Mouse (Mus musculus) left cerebral cortex, postnatal 14 days (tissue): ENCODE data around the gene Mrpl50. TPM values are rescaled to one million over a fixed set of nuclear protein-coding genes. Genes with fewer than 3 reads are reported as not detected.
"Not testable (repeated sequence)": the region's sequence is repeated elsewhere in the genome, so short reads cannot be mapped to it uniquely, and the experiment has no call there.

Experiments used
- DNase-seq, 2 experiments: peaks; one replicate each; pipeline ENCODE4 v3.0.0; 2021 to 2022; ENCODE audit warnings: low spot score in 2 of 2, mixed read lengths in 1 of 2
- intact Hi-C: fragments of 180-260 bp; cut with DNase I; formaldehyde crosslinking; loops from one replicate; pipeline ENCODE4 v1.15.1; 2025
- total RNA-seq, 2 experiments: library from RNA; stranded (reverse); gene quantifications; 2 replicates each; pipeline ENCODE4 v1.2.3; 2021

Gene Mrpl50
- total RNA-seq, 2 experiments from 2014 or later, result 28.3 to 31.0 TPM

DNA sequence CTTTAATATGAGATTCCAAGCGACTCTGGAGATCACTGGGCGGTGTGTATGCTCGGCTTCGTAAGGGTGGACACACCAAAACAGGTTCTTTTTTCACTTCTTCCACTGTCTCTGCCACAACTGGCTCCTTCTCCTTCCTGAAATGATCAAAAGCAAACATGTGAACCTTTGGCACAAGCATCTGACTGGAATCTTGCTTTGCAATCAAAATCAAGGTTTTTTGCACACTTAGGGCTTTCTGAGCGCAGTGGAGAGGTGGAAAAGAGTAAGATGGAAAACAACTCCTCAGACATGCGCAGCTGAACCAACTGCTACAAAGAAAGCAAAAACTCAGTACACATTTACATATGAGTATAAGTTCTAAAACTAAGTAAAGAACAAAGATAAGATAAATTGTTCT lies 6.5 kb downstream of the Mrpl50 start:
- DNase-seq, result no peak
- intact Hi-C loops, result no loop called here

DNA sequence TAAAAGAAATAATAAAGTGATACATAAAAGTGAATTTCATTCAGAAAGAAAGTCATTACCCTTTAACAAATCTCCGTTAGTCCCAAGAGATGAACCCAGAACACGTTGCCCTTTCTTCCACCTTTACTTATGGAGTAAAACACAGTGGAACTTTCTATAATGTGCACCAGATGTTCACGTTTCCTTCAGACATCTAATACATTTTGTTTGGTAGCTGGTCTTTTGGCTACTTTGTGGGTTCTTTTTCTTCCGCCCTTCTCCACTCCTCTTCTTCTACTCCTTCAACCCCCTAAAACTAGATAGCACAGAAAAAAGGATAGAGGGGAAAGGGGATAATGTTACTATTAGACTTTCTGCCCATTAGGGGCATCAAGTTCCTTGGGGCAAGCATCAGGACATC lies 8.3 kb downstream of the Mrpl50 start:
- DNase-seq, result no peak
- intact Hi-C loops, result no loop called here

DNA sequence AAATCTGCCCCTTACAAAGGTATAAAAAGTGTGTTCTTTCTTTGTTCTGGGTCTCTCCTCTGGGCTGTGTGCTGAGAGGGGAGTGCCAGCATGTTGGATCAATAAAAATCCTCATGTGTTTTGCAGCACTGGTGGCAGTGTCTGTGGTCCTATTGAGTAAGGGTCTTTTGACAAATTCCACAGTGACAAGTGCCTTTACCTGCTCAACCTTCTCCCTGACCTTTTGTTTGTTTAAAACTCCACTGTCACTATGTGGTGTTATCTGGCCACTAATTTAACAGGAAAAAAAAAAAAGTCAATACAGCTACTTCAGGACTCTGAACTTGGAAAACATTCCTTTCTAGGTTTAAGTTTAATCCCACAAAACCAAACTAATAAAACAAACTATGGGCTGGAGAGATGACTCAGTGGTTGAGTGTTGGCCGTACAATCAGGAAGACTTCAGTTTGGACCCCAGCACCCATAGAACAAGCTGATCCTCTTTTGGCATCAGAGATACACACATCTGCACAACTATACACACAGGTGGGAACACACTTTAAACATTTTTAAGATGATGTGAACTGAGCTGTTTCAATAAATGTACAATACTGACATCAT lies 10.6 kb downstream of the Mrpl50 start:
- intact Hi-C loops, DNase-seq: not testable (repeated sequence)

DNA sequence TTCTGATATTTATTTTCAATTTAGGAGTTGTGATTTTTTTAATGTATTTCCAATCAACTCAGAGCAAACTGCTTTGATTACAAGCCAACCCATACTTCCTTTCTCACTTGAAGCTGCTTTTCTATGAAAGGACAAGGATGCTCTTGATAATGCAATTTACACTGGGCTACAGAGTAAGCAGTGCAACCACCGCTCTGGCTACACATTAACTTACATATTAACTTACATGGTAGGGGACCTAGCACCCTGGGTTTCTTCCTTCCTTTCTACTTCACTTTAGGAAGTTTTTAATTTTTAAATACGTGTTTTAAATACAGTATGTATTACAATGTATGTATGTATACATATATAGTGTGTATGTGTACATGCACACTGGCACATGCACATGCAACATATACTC lies 11.7 kb downstream of the Mrpl50 start:
- intact Hi-C loops, result no loop called here
- DNase-seq, result no peak

DNA sequence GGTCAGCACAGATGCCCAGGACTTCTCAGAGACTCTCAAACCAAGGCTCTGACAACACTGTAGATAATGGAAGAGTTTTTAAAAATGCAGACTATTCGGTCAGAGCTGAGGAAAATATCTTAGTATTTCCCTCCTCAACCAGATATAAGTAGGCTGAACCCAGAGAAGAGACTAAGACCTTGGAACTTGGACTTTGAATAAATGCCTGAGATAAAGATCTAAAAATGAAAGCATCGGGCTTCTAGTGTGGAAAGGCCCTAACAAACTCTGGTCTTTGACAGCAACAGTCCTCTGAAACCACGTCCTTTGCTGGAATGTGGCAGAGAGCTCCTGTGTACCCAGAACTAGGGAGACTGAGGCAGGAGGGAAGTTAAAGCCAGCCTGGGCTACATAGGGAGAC lies 14.5 kb downstream of the Mrpl50 start, which contains the start of gene Baat:
Gene Baat, minus strand, starts transcription at position 172 of the 400 bp plus-strand sequence.
- intact Hi-C loops, result no loop called here
- DNase-seq, result no peak

DNA sequence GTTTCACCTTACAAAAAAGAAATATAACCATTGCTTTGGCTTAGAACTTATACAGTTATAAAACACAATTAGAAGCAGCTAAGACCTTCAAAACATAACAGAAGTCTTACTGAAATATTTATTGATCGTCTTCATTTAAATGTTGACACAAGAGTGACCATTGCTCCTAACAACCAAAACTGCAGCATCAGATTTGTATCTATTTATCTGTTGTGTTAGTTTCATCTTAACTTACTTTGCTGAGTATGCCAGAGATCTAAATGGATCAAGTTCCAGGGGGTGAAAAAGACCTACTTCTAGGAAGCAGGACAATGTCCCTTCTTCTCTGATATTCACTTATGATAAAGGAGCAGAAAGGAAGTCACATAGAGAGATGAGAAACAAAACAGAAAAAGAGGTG lies 17.3 kb downstream of the Mrpl50 start:
- DNase-seq, result no peak
- intact Hi-C loops, result no loop called here

DNA sequence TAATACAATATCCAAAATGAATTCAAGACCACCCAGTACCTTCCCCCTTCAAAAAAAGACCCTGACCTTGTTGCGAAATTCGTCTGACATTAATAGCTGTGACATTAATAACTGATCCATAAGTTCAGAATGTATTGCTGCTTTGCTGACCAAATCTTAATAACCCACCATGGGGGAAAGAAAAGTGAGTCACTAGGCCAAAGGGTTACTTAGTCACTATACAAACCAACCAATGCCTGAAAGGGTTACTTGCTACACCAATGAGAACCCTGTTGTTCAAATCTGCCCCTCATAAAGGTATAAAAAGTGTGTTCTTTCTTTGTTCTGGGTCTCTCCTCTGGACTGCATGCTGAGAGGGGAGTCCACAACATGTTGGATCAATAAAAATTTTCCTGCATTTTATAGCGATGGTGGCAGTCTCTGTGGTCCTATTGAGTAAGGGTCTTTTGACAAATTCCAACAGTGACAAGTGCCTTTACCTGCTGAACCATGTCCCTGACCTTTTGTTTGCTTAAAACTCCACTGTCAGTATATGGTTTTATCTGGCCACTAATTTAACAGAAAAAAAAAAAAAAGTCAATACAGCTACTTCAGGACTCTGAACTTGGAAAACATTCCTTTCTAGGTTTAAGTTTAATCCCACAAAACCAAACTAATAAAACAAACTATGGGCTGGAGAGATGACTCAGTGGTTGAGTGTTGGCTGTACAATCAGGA lies 34.8 kb downstream of the Mrpl50 start:
- DNase-seq, intact Hi-C loops: not testable (repeated sequence)

DNA sequence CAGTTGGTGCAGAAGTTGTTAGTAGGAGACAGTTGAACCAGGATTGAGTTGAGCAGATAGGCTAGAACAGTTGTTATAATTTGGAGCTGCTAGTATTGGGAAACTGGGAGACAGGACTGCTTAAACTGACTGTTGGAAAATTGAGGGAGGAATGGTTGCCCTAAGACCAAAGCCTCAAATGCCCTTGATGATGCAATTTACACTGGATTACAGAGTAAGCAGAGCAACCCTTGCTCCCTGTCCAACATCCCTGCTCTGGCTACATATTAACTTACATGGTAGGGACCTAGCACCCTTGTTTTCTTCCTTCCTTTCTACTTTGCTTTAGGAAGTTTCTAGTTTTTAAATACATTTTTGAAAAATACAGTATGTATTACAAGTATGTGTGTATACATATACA lies 35.5 kb downstream of the Mrpl50 start:
- no peak for DNase-seq
- intact Hi-C loops, result no loop called here

DNA sequence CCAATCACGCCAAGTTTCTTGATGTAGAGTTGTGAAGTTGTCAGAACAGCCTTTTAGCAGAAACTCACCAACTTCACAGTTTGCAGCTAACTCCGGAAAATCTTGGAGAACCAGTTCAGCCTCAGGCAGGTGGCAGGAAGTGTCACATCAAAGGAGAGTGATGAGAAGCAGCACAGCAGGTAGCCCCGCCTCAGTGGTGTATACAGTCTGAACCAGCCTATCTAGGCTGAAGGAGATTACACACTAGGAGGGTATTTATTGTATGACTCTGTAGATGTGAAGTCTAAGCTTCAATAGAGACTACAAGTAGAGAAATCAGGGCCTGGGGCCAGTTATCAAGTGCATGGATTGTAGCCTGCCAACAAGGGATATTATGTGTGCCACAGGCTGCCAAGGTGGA lies 40.0 kb downstream of the Mrpl50 start:
- intact Hi-C loops, result no loop called here
- no peak for DNase-seq

DNA sequence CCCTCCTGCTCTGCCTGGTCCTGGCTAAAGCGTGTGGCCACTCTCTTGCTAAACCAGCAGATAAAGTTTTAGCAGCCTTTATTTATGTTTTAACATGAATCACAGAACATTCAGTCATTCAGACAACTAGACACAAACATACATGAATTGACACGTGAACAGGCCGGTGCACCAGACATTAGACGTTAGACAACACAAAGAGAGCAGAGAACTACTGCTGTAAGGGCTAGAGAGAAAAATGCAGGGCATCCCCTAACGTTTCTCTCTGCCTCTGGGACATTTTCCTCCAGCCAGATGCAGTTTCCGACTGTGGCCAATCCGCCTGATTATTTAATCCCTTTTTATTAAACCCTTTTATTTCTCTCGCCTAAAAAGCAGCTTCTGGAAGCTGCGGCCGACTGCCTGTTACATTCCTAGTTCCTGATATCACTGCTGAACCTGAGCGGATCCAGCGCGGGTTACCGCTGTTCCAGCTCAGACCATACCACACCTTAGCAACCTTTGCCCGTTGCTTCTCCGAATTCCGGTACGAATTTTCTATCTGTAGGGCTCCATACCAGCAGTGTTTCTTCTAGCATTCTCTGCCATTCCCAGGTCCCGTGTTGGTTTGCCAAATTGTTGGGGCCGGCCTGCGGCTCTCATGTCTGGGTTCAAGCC lies 40.7 kb downstream of the Mrpl50 start:
- intact Hi-C loops, result no loop called here
- no peak for DNase-seq

DNA sequence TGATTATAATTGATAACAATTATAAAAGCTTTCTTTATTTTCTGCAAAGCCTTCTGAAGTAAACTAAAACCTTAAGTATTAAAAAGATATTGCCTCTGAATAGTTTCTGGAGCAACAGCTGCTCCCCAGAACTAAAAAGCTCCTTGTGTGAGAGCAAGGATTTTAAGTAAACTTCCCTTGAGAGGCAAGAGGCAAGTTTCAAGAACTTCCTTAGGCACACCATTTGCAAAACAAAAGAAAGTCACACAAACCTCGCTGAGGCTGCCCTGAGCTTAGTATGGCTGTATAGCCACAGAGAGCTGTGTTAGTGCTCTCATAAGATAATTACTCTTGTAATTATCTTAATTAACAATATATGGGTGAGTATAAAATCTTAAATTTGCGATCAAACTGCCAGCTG lies 41.9 kb downstream of the Mrpl50 start:
- intact Hi-C loops, DNase-seq: not testable (repeated sequence)

DNA sequence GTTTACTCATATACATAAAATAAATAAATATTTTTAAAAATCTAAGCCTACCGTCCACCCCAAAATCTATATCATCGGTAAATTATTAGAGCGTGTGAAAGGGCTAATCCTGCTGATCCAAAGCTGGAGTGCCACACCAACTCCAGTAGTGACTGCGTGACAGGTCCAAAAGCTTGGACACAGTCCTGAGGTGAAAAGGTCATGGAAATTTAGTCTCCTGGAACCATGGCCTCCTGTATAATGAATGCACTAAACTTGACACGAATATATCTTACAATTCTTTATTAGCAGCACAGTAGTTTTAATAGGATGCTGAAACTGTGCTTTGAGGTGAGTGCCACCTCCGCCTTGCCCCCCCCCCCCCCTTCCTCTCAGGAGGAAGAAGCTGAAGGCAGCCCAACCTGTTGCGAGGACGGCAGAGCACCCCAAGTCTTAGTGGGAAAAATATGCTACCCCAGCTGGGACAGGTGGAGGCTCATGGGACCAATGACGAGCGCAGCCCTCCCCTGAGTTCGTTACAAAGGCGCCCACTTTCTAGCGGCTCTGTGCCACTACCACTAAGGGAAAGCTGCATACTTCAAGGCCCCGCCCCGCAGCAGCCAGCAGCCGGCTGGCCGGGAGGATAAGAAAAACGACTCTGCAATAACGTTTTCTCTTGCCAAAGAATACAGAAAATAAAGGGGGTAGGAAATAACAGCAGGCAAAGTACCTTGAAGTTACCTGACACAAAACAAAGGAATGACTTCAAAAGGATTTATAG lies 42.6 kb downstream of the Mrpl50 start:
- intact Hi-C loops, result no loop called here
- no peak for DNase-seq

DNA sequence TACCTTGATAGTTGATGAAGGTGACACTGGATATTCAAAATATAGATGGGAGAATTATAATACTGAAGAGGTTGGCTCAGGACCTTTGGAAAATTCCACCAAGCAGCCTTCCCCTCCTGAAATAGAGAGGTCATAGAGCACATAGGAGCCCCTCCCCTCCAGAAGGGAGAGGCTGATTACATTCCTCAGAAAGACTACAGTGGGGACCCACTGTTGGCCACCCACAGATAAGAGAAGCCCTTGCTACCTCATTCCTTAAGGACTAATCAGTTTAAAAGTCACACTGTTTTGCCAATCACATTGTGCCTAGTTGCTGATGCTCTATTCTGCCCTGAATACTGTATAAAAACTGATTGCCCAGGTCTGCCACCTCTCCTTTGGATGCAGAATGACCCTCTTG lies 46.3 kb downstream of the Mrpl50 start:
- intact Hi-C loops, result no loop called here
- no peak for DNase-seq

DNA sequence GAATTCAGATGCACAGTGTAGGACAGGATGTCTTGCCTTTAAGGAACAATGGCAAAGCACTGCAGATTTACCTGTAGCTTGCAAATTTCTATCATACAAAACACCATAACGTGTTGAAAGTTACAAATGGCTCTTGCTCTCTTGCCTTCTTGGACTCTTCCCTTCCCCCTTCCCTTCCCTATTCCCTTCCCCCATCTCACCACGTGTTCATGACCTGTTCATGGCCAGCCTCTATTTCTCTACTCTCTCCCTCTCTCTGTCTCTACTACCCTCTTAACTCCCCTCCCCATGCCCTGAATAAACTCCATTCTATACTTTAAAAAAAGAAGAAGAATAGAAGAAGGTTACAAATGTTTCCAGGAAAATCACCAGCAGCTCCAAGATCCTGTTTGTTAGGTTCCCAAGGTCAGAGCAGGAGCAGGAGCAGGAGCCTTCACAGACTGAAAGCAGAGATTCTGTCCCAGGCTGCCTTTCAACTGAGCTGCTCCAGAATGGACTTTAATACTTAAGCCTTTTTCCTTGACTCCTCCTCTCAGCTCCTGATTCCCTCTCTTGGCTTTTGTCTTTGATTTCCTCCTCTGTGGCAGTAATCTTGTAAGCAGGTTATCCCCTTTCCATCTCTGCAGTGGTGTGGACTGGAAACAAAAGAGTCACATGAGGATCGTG lies 47.3 kb downstream of the Mrpl50 start, which contains the start of gene Acnat1:
Gene Acnat1, minus strand, starts transcription at position 478 of the 666 bp plus-strand sequence.
- intact Hi-C loops, result no loop called here
- DNase-seq, result no peak

DNA sequence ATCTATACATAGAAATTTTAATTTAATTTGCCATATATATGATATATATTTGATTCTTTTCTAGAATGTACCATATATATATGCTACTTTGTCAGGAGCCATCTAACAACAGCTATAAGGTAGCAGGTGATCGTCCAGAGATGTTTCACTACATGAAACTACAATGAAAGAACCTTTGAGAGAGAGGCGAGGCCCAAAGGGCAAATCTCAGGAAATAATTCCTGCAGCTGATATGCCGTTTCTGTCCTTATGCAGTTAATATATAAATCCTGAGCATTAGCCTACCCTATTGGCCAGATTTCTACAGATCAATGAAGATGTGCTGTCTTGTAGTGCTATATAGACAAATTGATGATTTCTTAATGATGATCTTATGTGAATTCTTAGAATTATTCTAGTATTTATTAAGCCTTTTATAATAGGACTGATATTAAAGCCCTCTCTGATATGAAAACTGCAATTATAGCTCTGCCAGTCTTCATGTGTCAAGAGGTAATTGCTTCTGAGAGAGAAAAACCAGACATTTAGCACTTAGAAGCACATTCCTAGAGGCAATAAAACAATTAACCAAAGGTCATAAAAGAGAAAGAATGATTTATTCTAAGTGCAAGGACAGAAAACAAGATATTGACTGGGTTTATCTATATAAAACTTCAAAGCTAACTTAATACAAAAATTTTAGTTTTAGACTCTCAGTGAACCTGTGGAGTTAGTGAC lies 51.3 kb downstream of the Mrpl50 start:
- intact Hi-C loops, result no loop called here
- DNase-seq, result no peak

DNA sequence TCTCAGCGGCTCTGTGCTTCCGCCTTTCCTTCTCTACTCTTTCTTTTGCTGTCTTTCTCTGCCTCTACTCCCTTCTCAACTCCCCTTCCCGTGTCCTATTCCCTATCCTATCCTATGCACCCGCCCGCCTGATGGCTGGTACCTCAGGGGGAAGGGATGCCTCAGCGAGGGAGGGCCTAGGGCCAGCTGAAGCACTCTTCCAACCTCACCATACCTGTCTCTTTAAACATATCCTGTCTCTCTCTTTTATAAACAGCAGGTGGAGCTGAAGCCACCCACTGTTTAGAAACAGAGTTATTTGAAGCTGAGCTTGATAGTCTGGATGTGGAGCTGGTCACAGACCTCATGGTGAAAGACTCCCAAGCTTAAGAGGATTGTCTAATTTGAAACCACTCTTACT lies 53.5 kb downstream of the Mrpl50 start:
- intact Hi-C loops, result no loop called here
- no peak for DNase-seq
